Mouse (Mus musculus) ovary, adult 18-20 months (tissue): ENCODE measurements around the gene Large2.

Experiments
- DNase-seq: peaks from one replicate; pipeline ENCODE4 v3.0.0; 2022; ENCODE audit warnings: low spot score, mixed read lengths

Gene Large2

DNA sequence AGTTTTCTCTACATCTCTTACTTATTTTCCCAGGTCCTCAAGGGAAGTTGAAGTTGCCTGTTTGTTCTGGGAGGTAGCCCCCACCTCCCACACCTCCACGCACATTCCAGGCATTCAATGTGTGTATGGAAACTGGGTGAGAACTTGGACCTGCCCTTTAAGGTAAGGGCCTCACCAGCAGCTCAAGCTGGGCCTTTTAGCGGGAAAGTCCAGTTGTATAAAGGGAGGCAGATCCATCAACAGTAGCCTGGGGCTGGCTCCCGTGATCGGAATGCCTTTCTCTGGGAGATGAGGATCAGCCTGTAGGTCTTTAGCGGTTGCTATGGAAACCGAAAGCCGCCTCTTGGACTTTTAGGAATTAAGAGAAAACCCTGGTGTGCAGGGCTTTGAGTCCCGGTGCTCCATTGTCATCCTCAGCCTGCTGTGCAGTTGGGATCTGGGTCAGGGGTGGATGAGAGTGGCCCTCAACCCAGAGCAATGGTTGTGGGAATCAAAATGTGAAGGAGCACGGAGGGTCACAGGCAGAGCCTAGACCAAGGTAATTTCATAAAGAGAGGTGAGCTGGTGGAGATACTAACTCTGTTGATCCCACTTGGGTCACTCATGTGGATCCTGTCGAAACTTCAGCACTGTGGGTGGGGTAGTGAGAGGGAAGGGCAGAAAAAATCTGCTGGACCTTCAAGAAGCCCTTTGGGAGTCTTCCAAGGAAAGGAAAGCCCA is 2.5 kb downstream of the Large2 start:
- DNase-seq: no peak

DNA sequence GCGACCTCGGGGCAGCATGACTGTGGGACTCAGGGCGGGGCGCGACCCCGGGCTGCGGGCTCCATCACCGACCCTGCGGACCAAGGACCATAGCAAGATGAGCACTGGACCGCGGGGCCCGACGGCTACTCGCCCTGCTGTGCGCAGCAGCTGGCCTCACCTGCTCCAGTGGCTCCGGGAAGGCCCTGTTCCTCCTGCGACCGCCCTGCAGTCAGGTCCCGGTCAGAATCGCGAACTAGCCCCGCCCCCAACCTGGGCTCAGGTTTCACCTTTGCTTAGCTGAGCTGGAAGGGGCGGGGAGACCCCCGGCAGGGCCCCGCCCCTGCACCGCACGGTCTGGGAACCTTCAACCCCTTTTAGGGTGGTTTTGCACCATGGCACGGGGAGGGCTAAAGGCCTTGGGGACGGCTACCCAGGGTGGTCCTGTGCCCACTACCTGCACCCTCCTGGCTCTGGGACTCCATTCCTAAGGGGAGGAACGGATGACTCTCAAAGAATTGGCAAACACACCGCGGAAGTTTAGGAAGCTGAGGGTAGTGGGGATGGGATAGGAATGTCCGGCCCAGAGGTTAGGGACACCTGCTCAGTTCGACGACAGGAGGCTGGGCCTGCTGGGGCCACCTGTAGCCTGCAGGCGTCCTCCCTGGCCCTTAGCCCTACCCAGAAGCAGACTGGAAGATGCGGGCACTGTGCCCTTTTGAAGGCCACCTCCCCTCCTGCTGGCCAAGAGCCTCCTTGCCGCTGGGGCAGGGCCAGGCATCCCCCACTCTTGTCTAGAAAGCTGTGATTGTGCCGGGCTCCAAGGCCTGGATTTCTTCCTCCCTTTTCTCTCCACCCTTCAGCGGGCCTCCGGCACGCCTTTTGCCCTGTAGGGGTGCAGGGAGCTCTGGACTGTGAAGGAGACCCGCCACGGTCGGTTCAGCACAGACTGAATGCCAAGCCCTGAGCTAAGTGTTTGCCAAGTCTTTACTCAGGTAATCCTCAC is 3.6 kb downstream of the Large2 start:
- peak; percentile 84 for DNase-seq

DNA sequence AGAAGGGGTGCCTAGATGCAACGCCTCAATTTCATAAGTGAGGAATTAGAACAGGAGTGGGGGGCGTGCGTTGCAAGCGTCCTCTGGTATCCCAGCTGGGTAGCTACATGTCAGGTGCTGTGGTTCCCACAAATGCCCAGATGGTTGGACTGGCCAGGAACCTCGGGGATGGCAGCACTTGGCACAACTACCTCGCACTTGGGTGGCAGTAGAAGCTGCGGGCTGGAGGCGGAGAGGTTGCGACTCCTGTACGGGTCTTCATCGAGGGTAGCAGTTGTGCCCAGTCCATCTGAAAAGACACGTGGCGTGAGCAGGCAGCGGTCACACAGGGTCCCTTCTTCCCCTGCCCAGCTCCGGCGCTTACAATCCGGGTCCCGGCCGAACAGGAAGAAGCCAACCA is 4.3 kb downstream of the Large2 start:
- no peak for DNase-seq

GRCm38 (mm10) chr2:92367383-92368029 is 7.2 kb downstream of the Large2 start:
- DNase-seq: no peak

- DNase-seq: no peak
Measured at GRCm38 (mm10) chr2:92365568-92365967, 9.1 kb downstream of the Large2 start.

GRCm38 (mm10) chr2:92364086-92364485 is 10.6 kb downstream of the Large2 start:
- no peak for DNase-seq

DNA sequence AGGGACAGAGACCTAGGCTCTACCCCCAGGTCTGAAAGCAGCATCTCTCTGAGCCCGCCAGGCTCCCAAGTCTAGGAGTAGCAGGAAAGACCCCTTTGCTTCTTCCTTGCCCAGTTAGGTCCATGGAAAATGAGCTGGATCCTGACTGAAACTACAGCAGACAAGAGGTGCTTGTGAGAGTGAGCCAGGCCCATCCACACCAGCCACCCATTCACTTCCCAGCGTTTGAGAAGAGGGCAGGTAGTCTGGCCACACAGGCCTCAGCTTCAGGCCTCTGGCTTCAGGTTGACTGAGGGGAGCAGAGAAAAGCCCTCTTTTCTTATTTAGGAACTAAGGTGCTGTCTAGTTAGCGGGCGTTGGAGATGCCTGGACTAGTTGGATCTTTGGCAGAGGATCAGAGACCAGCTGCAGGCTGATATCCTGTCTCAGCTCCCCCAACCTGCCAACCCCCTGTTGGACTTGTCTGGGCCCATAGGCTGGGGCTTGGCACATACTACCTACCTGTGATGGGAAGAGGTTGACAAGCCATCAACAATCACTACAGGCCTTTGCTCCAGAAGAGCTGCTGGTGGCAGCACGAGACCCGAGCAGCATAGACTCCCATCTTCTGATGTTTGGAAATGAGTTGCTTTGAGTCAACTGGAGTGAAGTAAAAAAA is 12.0 kb downstream of the Large2 start:
- DNase-seq: no peak

DNA sequence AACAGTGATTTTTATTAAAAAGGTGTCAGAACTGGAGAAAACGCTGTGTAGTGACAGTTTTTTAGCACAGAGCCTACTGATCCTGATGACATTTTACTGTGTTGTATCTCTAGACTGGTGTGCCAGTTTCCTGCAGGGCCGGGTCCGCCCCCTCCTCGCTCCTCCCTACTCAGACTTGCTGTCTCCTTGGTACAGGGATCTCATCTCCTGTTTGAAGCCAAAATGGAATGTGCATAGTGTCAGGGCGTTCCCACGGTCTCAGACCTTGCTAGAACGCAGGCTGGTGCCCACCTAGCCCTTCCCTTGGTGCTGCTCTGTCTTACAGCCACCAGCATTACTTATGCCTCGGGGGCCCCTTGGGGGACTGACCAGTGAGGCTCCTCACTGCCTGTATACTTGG is 12.9 kb downstream of the Large2 start:
- no peak for DNase-seq

DNA sequence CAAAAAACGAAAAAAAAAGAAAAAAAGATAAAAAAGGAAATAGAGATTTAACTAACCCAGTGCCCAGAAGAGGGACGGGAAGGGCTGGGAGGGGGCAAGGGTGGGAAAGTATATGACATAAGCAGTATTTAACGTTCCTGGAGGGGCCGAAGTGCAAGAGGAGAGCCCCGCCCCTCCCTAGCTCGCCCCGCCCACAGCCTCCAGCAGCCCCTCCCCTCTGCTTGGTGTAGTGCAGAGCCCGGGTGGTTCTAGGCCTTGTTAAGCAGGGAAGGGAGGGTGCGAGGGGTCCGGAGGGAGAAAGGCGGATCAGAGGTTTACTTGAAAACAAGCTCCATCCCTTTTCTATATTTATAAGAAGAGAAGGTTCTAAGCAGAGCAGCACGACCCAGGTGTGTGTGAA is 13.8 kb downstream of the Large2 start:
- no peak for DNase-seq

DNA sequence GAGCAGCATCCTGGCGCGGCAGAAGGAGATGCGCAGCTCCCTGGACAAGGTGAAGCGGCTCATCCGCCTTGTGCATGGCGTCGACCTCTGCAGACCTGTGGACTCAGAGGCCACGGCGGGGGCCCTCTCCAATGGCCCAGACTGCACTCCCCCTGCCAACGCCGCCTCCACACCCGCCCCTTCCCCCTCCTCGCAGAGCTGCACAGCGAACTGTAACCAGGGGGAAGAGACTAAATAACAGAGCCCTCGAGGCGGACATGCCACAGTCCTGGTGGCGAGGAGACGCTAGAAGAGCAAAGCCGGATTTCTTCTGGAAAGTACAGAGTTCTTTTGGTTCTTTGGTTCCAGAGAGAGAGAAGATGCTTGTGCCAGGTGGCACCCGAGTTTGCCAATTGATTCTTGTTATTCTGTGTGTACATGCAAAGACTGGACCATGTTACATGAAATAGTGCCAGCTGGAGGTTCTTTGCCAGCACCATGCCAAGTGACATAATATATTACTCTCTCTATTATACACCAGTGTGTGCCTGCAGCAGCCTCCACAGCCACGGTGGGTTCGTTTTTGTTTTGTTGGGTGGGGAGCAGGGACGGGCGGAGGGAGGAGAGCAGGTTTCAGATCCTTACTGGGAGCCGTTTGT is 14.4 kb downstream of the Large2 start:
- no peak for DNase-seq

- DNase-seq: no peak
Measured at GRCm38 (mm10) chr2:92359301-92359700, 15.4 kb downstream of the Large2 start.

DNA sequence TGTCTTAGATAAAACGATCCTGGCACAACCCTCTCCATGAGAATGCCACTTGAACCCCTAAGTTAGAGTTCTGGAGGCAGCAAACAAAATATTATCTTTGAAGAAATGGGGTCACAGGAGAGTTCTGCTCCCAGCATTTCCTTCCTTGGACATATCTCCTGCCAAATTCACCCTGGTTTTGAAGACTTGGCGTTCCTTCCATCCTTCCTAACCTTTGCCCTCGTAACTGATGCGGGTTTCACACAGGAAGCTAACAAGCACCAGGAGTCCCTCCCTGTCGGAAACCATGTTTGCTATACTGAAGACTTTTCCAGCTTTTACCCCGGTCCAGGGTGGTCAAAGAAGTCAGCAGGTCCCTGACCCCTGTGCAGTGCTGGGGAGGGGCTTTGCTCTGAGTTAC is 20.4 kb downstream of the Large2 start:
- no peak for DNase-seq

DNA sequence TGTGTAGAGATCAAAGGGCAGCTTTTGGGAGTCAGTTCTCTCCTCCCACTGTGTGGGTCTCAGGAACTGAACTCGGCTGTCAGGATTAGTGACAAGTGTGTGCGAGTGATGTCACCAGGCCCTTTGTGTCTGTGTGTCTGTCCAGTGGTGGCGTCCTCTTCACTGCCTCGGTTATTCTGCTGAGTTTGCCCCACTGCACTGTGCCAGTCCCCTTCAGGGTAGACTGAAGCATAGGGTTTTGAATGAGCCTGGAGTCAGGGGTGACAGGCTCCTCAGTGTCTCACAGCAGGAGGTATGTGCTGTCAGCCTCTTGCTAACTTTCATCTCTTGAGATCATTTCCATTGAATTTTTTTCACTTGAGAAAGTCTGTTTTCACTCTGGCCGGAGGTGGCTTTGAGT is 21.3 kb downstream of the Large2 start:
- no peak for DNase-seq

GRCm38 (mm10) chr2:92350686-92351085 is 24.0 kb downstream of the Large2 start:
- no peak for DNase-seq

- no peak for DNase-seq
Measured at GRCm38 (mm10) chr2:92349589-92350425, 24.9 kb downstream of the Large2 start.

- DNase-seq: no peak
Measured at GRCm38 (mm10) chr2:92347191-92347590, 27.5 kb downstream of the Large2 start.

- DNase-seq: no peak
Measured at GRCm38 (mm10) chr2:92342418-92342817, 32.3 kb downstream of the Large2 start.

DNA sequence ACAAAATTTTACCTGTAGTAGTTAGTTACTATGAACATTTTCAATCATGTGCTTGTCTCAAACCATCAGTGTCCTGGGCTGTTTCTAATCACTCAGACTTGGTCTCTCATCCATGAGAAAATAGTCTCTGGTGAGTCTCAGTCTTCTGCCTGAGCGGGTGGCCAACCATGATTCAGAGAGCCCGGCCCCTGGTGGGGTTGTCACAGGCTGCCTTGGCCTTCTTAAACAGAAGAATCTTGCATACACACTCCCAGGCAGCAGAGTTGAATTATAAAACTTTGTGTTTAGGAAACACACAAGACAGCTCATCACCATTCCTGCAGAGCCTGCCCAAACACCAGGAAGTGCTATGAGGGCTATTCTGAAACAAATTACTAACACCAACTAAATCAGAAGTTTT is 42.8 kb downstream of the Large2 start:
- DNase-seq: no peak

DNA sequence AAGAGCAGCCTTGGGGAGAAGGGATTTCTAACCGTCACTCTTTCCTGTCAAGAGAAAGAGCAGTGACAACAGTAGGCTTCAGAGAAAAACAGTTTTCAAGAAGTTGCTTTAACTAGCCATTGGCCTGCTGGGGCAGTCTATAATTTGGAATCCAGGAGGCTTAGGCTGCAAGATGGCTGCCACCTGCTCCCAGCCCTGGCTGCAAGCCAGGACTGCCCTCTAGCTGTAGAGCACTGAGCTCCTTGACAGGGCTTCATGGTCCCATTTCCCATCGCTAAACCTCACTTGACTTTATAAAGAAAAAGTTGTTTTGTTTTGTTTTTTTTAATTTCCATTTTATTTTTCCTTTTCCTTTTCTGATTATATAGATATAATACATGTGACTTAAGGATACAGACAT is 43.3 kb downstream of the Large2 start:
- no peak for DNase-seq

GRCm38 (mm10) chr2:92330840-92331239 is 43.8 kb downstream of the Large2 start:
- no peak for DNase-seq

DNA sequence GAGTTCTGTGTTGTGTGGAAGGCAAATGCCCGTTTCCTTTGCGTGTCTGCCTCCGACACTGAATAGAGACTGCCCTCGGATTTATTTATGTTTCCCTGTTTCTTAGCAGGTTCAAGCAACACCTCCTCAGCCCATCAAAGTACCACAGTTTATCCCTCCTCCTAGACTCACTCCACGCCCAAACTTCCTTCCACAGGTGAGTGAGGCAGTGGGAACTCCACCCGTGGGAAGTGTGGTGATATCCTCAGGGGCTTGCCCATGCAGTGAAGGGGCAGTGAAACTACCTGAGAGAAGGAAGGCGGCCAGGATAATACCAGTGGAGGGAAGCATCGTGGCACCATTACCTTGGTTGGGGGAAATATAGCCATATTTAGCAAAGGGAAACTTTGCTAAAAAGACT is 46.5 kb downstream of the Large2 start:
- no peak for DNase-seq
